Mouse (Mus musculus) thymus, adult 2 months (tissue): ENCODE results near the gene 4931429L15Rik. TPM values are rescaled to one million over a fixed set of nuclear protein-coding genes. Genes with fewer than 3 reads are reported as not detected.

ENCODE experiments used
- DNase-seq: peaks from one replicate; pipeline ENCODE4 v3.0.0; 2021
- H3K27ac ChIP-seq: fragments of 200-500 bp; 2 replicates; pipeline ENCODE4 v1.5.1; 2012; ENCODE audit warnings: low read length, control low read depth; ENCODE audit not compliant: control insufficient read depth, insufficient read depth
- H3K27me3 ChIP-seq: fragments of 200-500 bp; 2 replicates; pipeline ENCODE4 v1.6.1; 2012; ENCODE audit warnings: mild to moderate bottlenecking, low read length, moderate library complexity, mixed read lengths; ENCODE audit not compliant: control insufficient read depth, insufficient read depth
- H3K36me3 ChIP-seq: fragments of 200-500 bp; 2 replicates; pipeline ENCODE4 v1.6.1; 2012; ENCODE audit warnings: mild to moderate bottlenecking, low read length, moderate library complexity; ENCODE audit not compliant: control insufficient read depth, insufficient read depth
- H3K4me1 ChIP-seq: fragments of 200-500 bp; replicated peaks from 2 replicates; pipeline ENCODE4 v1.6.1; 2012; ENCODE audit warnings: low read length; ENCODE audit not compliant: control insufficient read depth, insufficient read depth
- H3K4me3 ChIP-seq: fragments of 200-500 bp; 2 replicates; pipeline ENCODE4 v1.5.1; 2012; ENCODE audit warnings: mild to moderate bottlenecking, low read length, control low read depth, moderate library complexity; ENCODE audit not compliant: control insufficient read depth, insufficient read depth
- CTCF ChIP-seq: fragments of 200-500 bp; IDR thresholded peaks from 2 replicates; pipeline ENCODE4 v1.5.1; 2012; ENCODE audit warnings: mild to moderate bottlenecking, control low read depth, low read length, moderate library complexity, borderline replicate concordance; ENCODE audit not compliant: control insufficient read depth, poor library complexity, insufficient read depth; ENCODE audit errors: extremely low read depth
- POLR2A ChIP-seq: fragments of 200-500 bp; IDR thresholded peaks from 2 replicates; pipeline ENCODE4 v1.6.1; 2012; ENCODE audit warnings: mild to moderate bottlenecking, low read length, control low read depth, moderate library complexity; ENCODE audit not compliant: control insufficient read depth, poor library complexity, insufficient read depth; ENCODE audit errors: extremely low read depth
- WGBS: fragments of 180-500 bp; shearing (Covaris S2); methylation state at CpG from one replicate; pipeline ENCODE4 v1.1.7; 2018; 5-methylcytosine and 5-hydroxymethylcytosine counted together
- polyA plus RNA-seq: library from polyadenylated mRNA; depleted of rRNA; stranded (reverse); fragments of >200 nt; gene quantifications from 2 replicates; pipeline ENCODE4 v1.2.3, GENCODE M21; 2012

Gene 4931429L15Rik
- polyA plus RNA-seq, 1 experiment, result 0.07 TPM

- Histone ChIP-seq H3K27me3 (no peaks in the 10 kb centered on the region; the same call in 1 of the 2 replicates), H3K4me1 (no peaks in the 10 kb centered on the region), H3K4me3 (no peak overlapping the region), H3K27ac (no peak overlapping the region; the same call in 1 of the 2 replicates), H3K36me3 (no peaks in the 10 kb centered on the region)
- no peak for DNase-seq
- WGBS, result 23% methylated on average over 30 of the region's 30 CpGs
- TF ChIP-seq CTCF, result no peak
- TF ChIP-seq POLR2A, result no peak
Measured at GRCm38 (mm10) chr9:46328572-46329249, 8.9 kb upstream of the 4931429L15Rik start.

GRCm38 (mm10) chr9:46327706-46328571, 8.2 kb upstream of the 4931429L15Rik start:
- no peaks in the 10 kb centered on the region for H3K4me1 ChIP-seq
- H3K4me3 ChIP-seq, result no peak overlapping the region
- peak; percentile 10 for DNase-seq
- H3K36me3 ChIP-seq, result no peaks in the 10 kb centered on the region
- no peaks in the 10 kb centered on the region; the same call in 1 of the 2 replicates for H3K27me3 ChIP-seq
- TF ChIP-seq POLR2A (no peak), CTCF (no peak)
- WGBS, result 82% methylated on average over 25 of the region's 25 CpGs
- no peak overlapping the region for H3K27ac ChIP-seq

- H3K4me1 ChIP-seq, result no peaks in the 10 kb centered on the region
- H3K27me3 ChIP-seq, result no peaks in the 10 kb centered on the region; the same call in 1 of the 2 replicates
- H3K36me3 ChIP-seq, result no peaks in the 10 kb centered on the region
- DNase-seq, result no peak
- no peak for TF ChIP-seq POLR2A
- no peak for TF ChIP-seq CTCF
- no peak overlapping the region for H3K27ac ChIP-seq
- no peak overlapping the region for H3K4me3 ChIP-seq
- WGBS, result 92% methylated on average over 11 of the region's 11 CpGs
Measured at GRCm38 (mm10) chr9:46326694-46327405, 7.1 kb upstream of the 4931429L15Rik start.

- DNase-seq, result no peak
- no peak for TF ChIP-seq CTCF
- TF ChIP-seq POLR2A, result no peak
- WGBS, result 85% methylated on average over 2 of the region's 2 CpGs
- Histone ChIP-seq H3K4me3 (no peak overlapping the region), H3K27me3 (no peaks in the 10 kb centered on the region), H3K4me1 (no peaks in the 10 kb centered on the region), H3K27ac (no peak overlapping the region), H3K36me3 (no peaks in the 10 kb centered on the region)
Measured at GRCm38 (mm10) chr9:46320461-46320860, 675 bp upstream of the 4931429L15Rik start.

GRCm38 (mm10) chr9:46317957-46318356, 1.8 kb downstream of the 4931429L15Rik start:
- H3K36me3 ChIP-seq, result no peaks in the 10 kb centered on the region
- no peaks in the 10 kb centered on the region for H3K4me1 ChIP-seq
- no peak overlapping the region for H3K27ac ChIP-seq
- H3K27me3 ChIP-seq, result no peaks in the 10 kb centered on the region
- peak; percentile 12 for DNase-seq
- whole genome bisulfite sequencing, result 96% methylated on average over 3 of the region's 3 CpGs
- TF ChIP-seq POLR2A, result no peak
- 0 out of 2 replicates have a peak, but pooled peaks have one; percentile 35 for TF ChIP-seq CTCF
- H3K4me3 ChIP-seq, result no peak overlapping the region

GRCm38 (mm10) chr9:46316909-46317308, 2.9 kb downstream of the 4931429L15Rik start:
- no peak overlapping the region for H3K27ac ChIP-seq
- no peaks in the 10 kb centered on the region for H3K27me3 ChIP-seq
- DNase-seq, result no peak
- TF ChIP-seq CTCF (no peak), POLR2A (no peak)
- no peaks in the 10 kb centered on the region for H3K4me1 ChIP-seq
- no peaks in the 10 kb centered on the region for H3K36me3 ChIP-seq
- 79% methylated on average over 8 of the region's 8 CpGs for WGBS
- no peak overlapping the region for H3K4me3 ChIP-seq
